Mouse (Mus musculus) c-Kit-negative CD71-positive TER-119-positive erythroid progenitor cells, embryonic 14.5 days (primary cell): ENCODE results near the gene Mab21l2.
A peak's percentile ranks its signal among the peaks of the same experiment; 100 is the strongest.

ENCODE experiments used
- DNase-seq: peaks from one replicate; pipeline ENCODE4 v3.0.0-alpha.2; 2013; ENCODE audit warnings: low read depth, low spot score

Mab21l2 gene

DNA sequence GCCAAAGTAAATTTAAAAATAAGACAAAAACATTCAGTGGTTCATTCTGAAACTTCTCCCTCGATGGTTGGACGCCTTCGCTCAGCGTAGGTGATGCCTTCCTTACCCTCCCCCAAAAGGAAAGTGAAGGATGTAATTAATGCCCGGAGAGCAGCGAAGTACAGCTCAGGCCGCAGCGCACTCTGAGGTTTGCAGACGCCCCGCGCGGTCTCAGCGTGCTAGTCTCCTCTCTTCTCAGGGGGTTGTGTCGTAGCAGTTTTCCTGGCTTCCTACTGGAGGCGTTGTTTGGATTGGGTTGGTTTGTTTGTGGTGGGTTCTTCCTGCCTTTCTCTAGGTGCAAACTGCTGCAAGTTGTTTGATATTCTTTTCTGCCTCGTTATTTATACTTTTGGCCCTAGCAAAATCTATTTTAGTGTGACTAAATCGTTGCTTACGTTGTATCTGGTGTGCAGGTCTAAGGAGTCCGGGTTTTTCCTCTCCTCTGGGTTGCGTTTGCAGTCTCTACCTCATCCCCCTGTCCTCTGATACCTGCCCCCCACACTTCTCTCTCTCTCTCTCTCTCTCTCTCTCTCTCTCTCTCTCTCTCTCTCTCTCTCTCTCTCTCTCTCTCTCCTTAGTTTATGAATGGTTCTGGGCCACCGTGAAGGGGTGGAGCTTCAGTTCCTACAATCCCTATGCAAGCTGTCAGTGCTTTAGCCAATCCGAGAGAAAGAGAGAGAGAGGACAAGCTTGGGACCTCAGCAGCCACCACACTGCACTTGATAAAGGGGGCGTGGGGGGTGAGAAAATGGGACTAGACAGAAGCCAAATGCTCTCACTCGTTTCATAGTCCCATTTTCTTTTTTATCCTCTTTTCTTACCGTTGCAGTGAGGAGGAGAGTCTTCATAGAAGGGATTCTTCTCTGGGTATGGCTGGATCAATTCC is at the start of gene Mab21l2:
Gene Mab21l2 (minus strand): TSS at position 539 of the 925 bp plus-strand sequence.
- no peak for DNase-seq

DNA sequence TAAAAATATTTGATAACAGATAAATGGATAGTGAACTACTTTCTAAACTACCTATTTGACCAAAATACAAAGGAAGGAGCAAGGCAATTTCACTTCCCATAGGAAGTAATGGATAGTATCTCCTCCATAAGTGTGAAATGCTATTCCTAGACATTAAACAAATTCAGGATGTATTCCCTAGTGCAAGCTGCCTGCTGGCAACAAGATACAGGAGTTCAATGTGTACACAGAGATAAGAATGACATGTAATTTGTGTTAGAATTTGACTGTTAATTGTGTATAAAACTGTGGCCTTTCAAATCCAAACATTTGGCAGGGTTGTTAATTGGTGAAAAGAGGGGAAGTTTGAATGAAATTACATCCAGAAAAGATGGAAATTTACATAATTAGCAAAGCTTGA is 26.9 kb upstream of the Mab21l2 start:
- DNase-seq: no peak

DNA sequence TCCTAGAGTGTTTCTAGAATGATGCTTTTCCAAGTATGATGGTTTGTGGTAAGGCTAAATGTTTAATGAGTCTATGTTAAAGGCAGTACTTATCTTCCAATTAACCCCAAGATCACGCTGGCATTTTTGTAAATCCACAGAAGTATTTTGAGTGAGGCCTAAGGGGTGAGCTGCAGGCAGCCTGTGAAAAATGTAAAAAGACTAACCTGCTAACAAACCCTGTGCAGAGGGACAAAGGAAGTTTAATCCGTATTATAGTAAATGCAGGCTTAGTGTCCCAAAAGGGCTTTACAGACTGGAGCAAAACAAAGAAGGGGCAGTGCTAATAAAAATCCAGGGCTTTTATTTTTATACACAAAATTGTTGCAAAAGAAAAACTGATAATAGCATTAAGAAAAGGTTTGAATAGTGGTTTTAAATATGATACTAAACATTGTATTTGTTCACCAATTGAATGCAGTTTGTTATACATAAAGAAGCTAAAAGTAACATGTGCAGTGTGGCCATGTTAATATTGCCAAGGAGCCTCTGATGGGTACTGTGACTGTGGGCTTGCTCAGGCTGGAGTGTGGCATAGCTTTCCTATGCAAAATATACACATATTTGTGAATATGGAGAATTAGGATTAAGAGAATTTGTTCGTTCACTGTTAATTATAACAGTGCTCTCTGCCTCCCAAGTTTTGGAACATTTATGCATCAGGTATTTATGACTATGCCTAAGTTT is 24.3 kb upstream of the Mab21l2 start:
- no peak for DNase-seq

DNA sequence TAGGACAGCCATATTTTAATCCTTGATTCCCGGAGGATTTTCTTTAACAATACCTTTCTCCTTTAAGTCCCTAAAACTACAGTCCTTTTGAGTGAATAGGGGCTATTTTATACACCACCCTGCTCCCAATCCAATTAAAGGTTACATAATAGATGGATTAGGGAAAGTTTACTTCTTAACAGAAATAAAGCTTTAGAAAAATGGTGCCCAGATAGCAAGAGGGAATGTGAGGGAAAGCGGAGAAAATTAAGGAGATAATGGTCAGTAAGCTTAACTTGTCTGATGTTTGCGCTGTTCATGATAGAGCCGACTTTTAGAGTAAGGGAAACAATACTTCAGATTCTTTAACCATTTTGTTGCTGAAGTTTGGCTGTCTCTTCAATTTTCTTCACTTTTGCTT is 23.1 kb upstream of the Mab21l2 start:
- no peak for DNase-seq

DNA sequence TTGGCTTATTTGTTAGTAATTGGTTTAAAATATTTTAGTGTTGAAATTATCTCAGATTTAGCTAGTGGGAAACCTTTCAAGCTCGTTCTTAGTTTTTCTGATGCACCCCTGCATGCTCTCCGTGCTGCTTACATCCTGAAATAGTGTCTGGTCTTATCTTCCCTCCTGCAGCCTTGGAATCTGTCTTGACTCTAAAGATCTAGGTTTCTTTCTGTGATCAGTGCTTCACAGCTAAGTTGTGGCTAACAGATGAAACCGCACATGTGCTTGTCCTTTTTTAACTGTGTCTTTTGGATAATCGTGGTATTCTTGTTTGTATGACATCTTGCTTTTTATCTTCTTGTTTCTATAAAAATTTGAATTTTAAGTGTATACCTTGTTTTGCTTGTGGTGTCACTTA is 18.9 kb upstream of the Mab21l2 start:
- DNase-seq: no peak

DNA sequence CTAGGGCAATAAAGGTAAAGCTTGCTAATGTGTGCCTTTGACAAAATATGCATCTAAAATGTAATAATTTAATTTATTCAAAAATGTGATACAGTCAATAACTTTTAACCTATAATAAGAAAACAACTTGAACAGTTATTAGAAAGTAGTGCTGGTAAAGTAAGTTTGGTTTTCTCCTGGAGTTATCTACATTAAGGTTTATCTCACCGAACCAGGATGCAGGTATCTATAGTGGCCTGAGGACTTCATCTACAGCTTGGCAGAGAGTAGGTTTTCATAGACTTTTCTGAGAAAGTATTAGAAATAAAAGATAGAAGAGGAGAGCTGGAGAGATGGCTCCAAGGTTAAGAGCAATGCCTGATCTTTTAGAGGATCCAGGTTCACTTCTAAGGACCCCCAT is 13.0 kb upstream of the Mab21l2 start:
- DNase-seq: peak; percentile 6

DNA sequence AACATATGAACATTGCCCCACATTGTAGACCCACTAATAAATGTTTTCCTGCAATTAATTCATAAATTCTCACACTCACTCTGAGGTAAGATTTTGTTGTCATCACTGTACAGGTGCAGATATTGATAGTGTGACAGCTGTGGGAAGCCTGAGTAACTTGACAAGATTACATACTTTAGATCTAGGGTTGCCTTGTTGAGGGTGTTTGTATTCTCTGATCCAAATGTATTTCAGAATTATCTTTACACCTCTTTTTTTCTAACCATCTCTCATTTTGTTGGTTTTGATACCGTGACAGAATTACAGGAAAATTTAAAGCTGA is 12.6 kb upstream of the Mab21l2 start:
- peak; percentile 4 for DNase-seq

DNA sequence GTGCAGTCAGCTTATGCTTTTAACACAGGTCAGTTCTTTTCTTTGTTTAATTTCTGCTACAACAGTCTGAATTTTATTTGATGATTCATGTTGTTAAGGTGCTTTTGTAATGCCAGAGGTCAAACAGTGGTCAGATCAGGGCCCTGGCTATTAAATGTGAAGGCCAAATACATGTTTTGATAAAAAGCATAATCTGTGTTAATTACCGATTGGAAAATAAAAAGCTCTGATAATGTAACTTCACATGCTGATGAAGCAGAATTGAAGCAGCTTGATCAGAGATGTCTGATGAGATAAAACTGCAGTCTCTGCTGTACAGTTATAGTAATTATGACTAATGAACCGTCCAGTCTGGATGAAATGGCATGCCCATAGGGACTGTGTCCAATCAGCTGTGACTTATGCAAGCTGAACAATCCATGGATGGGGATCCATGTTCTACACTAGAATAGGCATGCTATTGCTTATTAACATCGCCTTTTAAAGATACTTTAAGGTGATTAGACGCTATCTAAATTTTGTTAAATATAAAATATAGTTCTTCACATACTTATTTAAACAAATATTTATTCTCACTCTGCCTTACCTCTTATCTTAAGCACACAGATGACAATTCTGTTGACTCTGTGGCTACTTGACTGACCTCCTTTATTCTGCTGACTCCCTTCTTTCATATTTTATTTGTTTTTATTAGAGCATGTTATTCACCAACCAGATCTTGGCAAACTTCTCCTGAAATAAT is 12.0 kb upstream of the Mab21l2 start:
- DNase-seq: no peak

DNA sequence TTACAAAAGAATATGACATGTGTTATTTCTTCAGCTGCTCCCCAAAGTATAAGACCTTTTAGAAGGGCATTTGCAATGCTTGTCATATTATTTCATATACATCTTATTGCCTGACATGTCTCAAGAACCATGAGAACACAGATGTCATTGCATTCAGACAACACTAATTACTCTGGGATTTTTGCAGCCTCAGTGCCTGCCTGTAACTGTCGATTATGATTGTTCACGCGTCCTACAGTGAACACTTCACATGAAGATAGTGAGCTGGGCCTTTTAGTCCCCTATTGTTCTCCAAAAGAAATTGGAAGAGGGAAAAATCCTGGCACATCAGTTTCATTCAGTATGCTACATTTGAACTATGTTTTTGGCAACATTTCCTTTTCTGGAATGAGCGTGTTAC is 11.2 kb upstream of the Mab21l2 start:
- DNase-seq: no peak

DNA sequence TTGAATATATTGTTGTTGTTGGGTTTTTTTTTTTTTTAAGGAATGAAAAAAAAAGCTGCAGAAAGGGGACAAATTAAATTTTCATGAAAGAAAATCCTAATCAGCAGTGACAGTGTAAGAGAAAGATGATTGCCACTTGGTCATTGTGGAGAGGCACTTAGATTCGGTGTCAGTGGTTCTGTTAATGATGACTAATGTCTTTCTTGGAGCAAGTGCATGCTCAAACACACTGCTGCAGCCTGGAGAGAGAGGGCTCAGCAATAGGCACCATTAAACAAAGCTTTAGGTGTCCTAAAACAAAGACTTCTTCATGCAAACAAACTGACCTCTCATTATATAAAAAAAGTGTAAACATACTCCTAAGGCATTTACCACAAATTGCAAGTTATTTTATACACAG is 10.5 kb upstream of the Mab21l2 start:
- no peak for DNase-seq

DNA sequence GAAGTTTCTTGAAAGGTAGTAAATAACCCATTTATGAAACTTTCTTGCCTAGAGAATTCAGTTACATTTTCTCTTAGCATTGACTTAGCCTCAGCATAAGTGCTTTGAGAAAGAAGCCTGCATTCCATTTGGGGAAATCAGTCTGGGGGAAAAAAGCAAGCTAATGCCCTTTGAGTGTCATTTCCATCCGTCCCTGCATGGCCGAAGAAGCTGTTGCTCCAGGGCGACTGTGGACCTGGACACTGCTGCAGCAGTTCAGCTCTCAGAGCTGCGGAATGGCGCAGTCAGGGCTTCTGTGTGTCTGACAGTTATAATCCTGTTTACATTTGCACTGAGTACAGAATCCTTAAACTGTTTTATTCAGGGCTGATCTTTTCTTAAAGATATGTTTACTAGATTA is 3.7 kb upstream of the Mab21l2 start:
- no peak for DNase-seq

DNA sequence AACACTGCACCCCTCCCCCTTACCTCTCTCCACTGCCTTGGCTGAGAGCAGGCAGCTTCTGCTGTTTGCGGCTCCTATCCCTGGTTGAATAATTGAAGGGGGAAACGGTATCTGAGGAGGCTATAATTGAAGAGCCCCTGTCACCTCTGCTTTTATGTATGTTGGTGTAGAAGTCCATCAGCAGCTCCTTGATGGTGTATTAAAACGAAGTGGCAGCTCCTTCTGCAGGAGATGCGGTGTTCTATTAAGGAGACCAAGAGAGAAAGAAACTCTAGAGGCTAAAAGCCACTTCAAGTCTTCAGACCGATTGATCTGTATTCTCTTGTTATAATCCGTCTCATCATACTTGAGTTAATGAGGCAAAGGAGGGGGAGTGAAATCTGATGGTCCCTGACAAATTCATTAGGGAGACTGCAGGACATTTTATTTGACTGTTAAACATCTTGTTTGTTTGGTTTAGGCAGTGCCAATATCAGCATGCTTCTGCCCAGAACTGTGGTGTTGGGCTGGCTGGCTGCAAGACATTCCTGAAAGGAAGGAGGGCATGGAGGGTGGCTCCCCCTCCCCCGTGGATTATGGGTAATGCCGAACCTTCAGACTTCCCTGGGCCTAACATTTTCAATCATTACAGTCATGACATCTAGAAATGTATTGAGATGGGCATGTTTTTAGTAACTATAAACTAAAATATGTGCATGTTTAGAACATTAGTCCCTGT is 2.7 kb upstream of the Mab21l2 start:
- no peak for DNase-seq

DNA sequence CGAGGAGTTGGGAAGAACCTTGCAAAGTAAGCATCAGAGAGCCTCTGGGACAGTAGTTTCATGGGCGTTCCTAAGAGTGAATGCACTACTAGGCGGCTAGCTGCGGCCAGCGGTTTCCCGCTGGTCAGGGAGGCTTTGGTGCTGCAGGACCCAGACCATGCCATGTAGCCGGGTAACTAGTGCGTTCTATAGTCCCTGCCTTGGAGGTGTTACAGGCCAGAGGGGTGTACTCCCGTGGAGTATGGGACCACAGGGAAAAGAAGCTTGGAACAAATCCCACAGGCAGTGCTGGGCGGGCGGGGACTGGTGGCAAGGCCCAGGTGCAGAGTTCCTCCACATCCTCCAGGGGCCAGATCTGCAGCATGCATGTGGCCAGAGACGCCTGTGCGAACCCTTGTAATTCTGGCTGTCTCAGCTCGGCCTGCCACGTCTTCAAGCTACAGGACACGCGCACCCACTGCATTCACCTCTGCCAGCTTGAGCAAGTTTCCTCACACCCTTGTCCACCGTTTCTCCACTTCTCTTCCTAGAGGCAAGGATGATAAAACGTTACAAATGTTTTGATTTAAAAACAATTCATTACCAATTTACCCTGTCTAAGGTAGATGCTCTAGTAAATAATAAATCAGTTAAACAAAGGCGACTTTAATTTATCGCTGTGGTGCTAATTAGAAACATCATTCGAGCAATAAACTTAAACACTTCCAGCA is 2.0 kb upstream of the Mab21l2 start:
- DNase-seq: no peak

DNA sequence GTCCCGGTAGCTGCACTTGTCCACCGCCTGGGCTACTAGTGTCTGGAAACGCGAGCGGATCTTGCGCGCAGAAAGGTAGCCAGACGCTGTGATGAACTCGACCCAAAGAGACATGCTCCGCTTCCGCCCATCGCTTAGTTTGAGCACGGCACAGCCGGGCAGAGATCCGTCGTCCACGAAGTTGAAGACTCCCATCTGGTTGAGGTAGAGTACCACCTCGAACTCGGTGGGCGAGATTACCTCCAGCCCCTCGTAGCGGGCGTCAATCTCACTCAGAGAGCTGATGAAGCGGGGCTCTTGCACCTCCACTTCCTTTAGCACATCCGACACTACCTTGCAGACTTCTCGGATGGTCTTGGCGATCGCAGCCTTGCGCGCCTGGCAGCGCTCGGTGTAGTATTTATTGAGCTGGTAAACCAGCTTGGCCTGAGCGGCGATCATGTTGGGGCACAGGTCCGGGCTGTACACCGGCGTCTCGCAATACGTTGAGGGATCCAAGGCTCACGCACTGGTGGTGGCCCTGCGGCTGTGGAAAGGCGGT is 1.1 kb downstream of the Mab21l2 start:
- no peak for DNase-seq

DNA sequence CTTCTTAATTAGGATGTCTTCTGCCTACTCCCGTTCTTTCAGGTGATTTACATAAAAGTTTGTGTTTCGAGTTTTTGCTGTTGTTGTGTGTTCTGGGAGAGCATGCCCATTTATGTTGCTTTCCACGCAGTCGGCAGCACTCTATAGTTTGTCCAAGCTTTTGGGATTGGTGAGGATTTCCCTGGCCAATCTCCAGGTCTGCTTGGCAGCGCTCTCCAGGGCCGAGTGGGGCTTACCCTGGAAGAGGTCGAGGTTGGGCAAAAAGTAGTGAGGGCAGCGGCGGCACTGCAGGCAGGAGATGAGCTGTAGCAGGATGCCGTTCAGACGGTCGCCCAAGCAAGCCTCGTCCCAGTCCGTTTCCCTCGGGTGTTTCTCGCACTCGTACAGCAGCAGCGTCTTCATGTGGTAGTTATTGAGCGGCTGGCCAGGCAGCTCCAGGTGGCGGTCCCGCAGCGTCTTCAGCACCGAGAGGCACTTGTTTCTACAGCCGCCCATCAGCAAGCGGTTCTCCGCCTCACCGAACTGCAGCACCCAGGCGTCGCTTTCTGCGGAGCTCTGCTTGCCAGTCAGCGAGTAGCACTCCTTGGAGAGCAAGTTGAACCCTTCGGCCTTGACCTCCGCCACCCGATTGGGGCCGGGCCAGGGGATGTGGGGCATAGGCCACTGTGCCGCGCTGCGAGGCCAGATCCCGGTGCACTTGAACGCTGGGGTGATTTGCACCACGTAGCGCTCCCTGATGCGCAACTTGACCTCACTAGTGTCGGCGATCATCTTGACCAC is 1.8 kb downstream of the Mab21l2 start:
- no peak for DNase-seq

DNA sequence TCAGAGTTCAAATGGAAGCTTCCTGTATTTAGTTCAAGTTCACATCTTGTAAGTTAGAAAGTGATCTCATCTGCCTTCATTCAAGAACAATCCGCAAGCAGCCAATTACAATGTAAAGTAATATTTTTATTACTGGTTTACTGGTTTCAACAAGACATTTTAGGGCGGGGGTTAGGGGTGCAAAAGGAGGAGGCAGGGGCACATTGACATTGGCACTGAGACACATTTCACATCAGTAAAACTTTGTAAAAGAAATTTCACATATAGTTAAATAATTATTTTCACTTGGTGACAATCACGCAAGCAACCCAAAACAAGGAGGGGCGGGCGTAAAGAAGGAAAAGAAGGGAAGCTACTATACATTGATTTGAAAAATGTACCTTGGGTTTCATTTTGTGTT is 2.5 kb downstream of the Mab21l2 start:
- DNase-seq: no peak

DNA sequence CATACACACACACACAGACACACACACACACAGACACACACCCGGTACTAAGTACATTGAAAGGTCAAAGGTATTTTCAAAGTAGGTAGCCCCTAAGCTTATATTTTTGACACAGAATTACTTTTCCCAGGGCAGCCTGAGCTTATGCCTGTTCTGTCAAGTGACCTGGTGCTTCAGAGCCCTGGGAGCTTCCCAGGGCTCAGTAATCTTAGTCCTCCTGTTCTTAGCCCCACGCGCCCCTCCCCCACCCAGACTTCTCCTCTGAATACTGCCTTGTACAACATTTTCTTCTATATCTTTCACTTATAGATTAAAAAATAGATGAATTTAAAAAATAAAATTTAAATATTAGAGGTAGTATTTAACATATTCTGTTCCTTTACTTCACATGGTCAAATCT is 3.6 kb downstream of the Mab21l2 start:
- no peak for DNase-seq

DNA sequence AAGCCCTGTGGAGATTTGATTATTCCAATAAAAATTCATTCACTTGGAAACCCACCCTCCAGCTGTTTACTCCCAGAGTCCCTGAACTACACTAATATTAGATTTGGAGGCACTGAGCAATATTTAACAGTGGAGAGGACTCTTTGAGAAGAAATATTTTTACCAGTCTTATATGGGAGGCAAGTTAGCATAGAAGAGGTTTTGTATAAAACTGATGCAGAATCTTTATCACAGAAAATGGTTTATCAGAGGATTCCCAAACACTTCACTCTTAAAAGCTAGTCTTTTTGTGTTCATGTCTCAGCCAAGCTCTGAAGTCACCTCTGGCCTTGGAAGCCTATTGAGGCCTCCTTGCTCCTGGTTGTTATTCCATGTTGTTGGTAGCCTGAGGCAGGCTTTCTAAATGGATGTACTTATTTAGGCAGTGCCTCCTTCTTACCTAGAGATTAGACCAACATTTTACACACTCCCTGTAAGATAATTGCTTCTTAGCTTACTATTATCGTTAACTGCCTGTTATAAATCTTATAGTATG is 6.5 kb downstream of the Mab21l2 start:
- DNase-seq: no peak

DNA sequence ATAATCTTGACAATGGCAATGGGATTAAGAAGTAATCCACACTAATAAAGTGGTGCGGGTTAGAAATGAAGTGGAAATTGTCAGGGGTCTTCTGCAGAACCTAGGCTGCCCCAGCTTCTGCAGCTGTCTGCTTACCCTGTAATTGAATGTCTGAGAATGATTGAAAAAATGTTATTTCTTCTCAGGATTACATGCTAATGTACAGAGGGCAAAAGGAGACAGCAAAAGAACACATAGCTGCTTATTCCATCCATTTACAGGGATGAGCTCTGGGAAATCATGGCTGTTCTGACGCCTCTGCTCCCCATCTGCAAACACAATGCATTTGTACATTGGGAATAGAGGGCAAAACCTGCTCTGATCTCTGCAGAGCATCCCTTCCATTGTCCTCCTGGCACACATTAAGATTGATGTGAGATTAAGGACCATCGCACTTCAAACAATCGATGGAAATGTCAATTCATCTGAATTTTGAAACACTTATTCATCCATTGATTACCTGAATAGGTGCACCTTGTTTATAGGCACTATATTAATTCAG is 7.3 kb downstream of the Mab21l2 start:
- DNase-seq: no peak
